Mouse (Mus musculus): ENCODE measurements around the gene Plscr3. TPM values are rescaled to one million over a fixed set of nuclear protein-coding genes. Genes with fewer than 3 reads are reported as not detected.

Plscr3 gene
- total RNA-seq (2021): 10 to 100 TPM; 34.0 to 35.9 TPM
- long read RNA-seq, experiment 1, transcript Plscr3-201 (7 exons, 1,927 nt): minor isoform, 18 of 64 reads
- long read RNA-seq, experiment 1, transcript Plscr3-203 (8 exons, 2,785 nt): major isoform, 34 of 64 reads
- long read RNA-seq, experiment 1, partial matches to known transcripts: 3 of 64 reads
- long read RNA-seq, experiment 1, other reads (novel, unspliced or antisense): 8 of 64 reads
- long read RNA-seq, experiment 2, transcript Plscr3-203 (8 exons, 2,785 nt): minor isoform, 18 of 44 reads
- long read RNA-seq, experiment 2, transcript Plscr3-201 (7 exons, 1,927 nt): major isoform, 20 of 44 reads
- long read RNA-seq, experiment 2, partial matches to known transcripts: 1 of 44 reads
- long read RNA-seq, experiment 2, other reads (novel, unspliced or antisense): 5 of 44 reads

DNA sequence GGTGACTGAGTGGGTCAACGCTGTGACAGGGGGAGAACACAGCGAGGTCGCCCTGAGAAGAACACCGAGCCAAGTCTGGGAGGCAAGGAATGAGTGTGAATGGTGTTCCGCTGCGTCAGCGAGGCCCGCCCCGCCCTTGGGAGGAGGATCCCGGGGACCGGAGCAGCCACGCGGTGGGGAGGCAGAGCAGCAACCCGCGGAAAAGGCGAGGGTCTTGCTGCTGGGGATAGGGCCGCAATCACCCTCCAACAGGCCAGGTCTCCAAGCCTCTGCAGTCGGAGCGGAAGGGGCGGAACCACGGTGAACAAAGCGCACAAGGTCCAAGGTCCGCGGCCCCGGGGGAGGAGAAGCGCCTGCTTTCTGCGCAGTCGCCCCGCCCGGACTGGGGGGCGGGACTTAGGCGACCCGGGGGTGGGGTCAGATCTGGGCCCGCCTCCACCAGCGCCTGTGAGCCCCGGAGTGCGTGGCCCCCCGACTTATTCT, at the start of gene Plscr3:
TSS of gene Plscr3 (plus strand) at position 179 of the 483 bp plus-strand sequence.
- peak; percentile 94 to 96 for DNase-seq
- intact Hi-C loops (cut with DNase I): no loop called here

DNA sequence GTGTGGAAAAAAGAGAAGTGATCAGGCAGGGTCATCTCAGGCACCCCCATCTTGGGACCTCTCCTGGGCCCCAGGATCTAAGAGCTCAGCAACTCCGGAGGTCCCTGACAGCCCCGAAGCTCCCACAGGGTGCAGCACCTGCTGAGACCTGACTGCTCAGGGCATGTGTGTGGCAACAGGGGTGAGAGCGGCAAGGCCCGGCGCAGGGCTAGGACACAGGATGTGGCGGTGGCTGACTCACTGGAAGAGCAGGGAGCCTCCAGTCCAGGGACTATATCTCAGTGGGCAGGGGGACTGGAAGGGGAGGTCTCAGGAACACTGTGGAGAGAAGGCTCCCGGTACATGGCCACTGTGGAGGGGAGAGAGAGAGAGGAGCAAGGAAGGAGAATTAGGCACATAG, 48.3 kb upstream of the Plscr3 start:
- intact Hi-C loops (cut with DNase I): no loop called here
- DNase-seq: no peak

DNA sequence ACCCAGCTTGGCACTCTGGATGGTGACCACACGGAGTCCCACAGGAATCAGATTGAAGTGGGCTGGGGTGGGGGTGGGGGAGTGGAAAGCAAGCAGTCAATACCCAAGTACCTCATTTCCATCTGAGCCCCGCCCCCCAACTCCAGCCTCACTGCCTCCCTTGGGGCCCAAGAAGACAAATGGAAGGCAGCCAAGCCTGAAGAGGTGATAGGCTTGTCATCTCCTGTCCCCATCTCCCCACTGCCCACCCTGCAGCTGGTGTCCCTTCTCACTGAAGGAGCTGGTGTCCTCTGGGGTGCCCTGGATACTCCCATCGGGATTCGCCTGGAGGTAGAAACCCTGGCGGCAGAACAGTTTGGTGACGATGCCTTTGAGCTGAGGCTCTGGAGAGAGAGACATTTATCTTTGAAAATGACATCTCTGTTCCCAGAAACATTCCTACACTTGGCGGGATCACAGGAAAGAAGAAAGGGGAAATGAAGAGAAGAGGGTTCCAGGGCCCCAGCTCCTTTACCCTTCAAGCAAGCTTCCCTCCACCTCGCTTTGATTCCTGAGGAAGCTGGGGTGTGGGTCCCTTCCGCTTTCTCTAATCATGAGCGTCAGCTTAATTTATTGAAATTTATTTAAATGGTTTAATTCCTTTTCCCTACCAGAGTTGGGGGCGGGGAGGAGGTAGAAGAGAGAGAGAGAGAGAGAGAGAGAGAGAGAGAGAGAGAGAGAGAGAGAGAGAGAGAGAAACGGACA, 46.6 kb upstream of the Plscr3 start:
- no peak for DNase-seq
- intact Hi-C loops (cut with DNase I): no loop called here

DNA sequence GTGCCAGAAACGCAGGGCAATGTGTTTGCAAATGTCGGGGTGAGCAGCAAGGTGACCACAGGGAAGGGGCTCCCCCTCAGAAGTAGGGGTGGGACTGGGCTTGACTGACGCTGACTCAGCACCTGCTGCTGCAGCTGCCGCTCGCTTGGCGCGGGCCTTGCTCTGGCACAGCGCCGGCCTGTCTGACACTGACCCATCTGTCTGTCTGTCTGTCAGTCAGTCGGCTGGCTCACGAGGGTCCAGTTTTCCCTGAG, 46.1 kb upstream of the Plscr3 start:
- DNase-seq: peak in 1 of 2 experiments; percentile 21
- intact Hi-C loops (cut with DNase I): no loop called here

DNA sequence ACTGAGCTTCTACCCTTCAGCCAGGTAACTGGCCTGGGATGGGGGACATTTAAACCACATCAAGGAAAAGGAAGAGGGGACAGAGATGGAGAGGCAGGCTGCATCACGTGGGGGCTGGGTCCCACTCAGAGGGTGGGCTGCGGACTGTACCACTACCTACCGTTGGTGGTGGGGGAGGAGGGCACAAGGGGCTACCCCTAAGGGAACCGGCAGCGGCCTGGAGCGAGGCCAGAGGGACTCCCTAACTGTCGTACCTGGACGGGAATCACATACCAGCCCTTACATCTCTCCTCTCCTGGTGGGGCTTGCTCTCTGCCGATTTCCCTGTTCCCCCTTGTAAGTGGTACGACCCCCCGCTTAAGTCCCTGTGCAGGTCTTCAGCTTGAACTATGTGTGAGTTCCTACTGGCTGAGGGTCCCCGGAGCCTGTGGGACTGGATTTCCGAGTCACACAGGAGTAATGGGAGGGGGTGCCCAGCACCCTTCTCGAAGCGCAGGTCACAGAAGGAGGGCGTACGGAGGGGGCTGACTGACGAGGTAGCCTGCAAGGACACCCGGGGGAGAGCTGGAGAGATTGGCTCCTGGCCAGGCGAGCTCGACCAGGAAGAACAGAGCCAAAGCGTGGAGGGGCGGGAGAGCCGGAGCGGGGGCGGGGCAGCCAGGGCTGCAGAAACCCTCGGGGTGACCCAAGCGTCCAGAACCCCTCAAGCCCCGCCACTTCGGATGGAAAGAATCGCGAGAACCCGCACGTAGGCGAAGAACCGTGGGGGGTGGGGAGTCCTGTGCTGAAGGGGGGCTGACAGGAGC, 45.6 kb upstream of the Plscr3 start:
- intact Hi-C loops (cut with DNase I): no loop called here
- peak; percentile 57 to 69 for DNase-seq

DNA sequence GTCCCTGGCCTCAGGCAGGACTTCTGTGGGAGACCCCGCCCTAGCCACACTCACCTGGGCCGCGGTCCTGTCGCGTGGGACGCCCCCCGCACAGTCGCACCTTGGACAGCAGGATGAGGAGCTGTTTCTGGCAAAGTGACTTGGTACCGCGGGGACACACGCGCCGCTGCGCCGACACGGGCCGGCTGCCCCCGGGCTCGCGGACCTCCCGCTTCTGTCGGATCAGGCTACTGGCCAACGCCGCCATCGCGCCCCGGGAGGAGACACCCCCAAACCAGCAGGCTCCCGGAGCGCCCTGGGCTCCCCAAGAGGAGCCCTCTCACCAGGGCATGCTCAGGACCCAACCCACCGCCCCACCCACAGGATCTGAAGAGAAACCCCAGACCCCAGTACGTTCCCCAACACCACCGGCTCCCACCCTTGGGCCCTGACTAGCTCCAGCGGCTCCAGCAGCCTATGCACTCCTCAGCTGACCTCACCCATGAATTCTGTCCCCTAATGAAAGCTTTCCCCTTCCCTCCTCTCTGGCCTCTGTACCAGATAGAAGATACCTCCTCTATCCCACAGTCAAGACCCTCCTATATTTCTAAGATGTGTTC, 44.7 kb upstream of the Plscr3 start, which contains the start of gene Fgf11:
TSS of gene Fgf11 (minus strand) at position 479 of the 599 bp plus-strand sequence.
- peak in 1 of 2 experiments; percentile 18 for DNase-seq
- intact Hi-C loops (cut with DNase I): no loop called here

DNA sequence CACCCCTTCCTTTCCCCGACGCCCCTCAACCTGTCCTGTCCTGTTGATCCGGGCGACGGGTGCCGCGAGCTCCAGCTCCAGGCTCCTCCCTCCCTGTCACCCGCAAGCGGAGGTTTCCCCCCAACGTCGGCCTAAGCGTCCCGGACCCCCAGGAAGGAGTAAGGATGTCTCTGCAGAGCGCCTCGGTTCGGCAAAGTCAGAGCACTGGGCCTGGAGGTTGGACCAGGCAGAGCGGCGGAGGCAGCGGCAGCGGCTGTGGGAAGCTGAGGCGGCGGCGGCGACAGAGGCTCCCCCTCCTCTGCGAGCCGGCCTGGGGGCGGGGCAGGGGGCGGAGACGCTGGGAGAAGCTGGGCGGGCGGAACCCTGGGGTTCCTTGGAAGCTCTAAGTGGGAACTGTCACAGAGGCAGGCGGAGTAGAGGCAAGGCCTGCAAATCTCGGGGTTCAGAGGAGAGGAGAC, 43.5 kb upstream of the Plscr3 start:
- peak; percentile 92 to 93 for DNase-seq
- intact Hi-C loops (cut with DNase I): loop anchor here (2.0 kb wide), 3 partner anchors 34 to 74 kb away; partner anchors contain the start of genes Nlgn2 and Polr2a

DNA sequence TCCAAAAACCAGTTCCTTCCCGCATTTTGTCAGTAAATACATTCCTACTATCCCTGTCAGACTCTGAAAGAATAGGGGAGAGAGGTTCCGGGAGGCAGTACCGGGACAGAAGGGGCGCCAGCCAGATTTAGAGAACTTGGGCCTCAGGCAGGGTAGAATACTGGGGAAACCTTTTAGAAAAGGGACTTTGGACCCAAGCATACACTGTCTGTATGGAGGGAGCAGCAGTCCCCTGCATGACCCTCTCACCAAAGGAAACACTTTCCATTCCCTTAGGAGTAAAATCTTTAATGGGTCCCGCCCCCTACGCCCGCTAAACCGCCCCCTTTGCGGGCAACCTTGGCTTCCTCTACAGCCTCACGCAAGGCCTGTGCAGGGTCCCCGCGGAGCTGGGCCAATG, 42.8 kb upstream of the Plscr3 start:
- DNase-seq: no peak
- intact Hi-C loops (cut with DNase I): loop anchor here (2.0 kb wide), 3 partner anchors 33 to 73 kb away; partner anchors contain the start of genes Nlgn2 and Polr2a

DNA sequence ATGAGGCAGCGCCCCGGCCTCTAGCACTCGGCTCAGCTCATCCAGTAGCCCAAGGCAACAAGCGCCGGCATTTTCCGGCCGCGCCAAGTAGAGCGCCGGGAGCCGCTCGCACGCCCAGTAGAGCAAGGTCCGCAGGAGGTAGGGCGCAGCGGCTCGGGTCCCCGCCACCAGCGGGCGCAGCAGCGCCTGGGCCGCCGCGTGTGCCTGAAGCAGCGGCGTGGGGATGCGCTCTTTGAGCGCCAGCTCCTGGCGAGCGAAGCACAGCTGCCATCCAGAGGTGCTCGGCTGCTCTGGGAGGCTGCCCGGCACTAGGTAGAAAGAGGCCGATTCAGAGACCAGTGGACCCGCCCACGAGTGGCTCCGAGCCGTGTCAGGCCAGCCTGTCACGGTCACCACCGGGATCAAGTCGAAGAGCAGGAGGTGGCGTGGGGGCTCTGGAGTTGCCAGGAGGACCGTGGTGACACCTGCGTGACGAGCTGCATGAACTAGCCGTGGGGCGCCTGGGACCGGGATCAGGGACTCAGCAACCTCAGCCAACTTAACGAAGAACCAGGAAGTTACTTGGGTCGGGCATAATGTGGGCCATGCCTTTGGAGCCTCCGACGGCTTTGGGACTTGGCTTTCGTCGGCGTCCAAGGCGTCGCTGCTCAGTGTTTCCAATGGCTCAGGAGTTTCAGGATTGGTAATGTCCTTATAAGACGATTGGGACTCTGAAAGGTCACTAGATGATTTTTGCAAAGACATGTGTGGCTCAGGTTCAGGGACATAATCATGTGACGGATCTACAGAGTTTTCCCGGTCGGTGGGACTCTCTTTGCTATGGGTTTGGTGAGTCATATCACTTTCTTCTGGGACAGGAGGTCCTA, 42.2 kb upstream of the Plscr3 start:
- peak; percentile 84 to 86 for DNase-seq
- intact Hi-C loops (cut with DNase I): loop anchor here (2.0 kb wide), 3 partner anchors 33 to 73 kb away; partner anchors contain the start of genes Nlgn2 and Polr2a

DNA sequence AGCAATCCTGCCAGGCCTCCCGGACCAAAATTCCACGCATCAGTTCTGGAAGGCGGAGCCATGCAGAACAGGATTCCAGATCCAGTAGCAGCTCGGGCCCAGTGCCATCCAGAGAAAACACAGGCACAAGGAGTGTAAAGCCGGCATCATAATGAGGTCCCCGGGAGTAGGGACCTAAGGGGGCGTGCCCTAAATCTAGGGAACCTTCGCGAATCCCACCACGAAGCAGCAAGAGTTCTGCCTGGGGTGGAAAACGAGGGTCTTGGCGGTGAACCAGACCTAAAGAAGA, 41.6 kb upstream of the Plscr3 start:
- intact Hi-C loops (cut with DNase I): no loop called here
- DNase-seq: peak in 1 of 2 experiments; percentile 46

DNA sequence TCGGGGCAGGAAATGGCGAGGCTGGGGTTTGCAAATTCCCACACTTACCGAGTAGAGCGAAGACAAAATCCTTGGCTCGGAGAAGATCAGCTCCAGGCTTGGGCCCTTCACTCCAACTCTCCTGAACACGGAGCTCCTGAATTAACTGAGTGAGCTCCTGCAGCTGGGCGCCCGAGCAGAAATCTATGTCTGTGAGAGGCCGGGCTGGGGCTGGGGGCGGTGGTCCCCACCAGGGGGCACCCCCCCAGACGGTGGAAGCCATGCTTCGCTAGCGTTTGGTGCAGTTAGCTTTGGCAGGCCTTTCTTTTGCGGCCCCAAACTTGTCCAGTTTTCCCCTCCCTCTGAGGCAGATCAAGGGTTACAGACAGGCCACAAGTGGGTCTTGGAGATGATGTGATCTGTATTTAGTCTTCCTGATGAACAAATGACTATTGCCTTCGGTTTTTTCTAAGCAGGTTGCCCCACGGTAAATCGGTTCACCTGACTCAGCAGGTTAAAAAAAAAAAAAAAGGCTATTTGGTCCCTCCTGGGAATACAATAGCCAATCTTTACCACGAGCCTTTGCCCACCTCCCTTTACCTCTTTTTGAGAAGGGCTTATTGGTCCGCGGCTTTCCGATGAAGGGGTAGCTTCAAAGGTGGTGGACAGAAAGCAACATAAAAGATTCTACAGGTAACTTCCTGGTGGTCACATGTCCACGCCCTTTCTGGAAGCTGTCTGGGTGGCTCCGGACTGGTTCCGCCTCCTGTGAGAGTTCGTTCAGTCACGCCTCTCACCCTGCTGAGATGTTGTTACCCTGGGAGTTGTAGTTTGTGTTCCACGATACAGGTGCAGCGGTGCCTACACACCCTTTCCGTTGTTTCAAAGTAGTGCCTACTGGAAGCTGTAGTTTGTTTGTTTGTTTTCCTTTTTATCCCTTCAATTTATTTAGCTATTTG, 40.9 kb upstream of the Plscr3 start, which contains the start of gene Tmem102:
TSS of gene Tmem102 (minus strand) at position 653 of the 938 bp plus-strand sequence.
- intact Hi-C loops (cut with DNase I): no loop called here

DNA sequence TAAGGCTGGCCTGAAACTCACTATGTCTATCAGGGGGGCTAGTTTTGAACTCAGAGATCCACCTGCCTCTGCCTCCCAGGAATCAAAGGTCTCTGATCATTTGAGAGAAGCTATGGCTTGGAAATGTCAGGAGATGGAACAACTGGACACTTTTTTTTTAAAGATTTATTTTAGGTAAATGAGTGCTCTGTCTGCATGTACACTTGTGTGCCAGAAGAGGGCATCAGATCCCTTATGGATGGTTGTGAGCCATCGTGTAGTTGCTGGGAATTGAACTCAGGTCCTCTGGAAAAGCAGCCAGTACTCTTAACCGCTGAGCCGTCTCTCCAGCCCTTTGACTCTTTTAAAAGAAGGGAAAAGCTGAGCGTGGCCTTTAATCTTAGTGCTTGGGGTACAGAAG, 39.8 kb upstream of the Plscr3 start:
- DNase-seq: no peak
- intact Hi-C loops (cut with DNase I): no loop called here

More for the DNA sequence above, 40.9 kb upstream of the Plscr3 start, which contains the start of gene Tmem102:
- peak in 1 of 2 experiments; percentile 19 for DNase-seq

DNA sequence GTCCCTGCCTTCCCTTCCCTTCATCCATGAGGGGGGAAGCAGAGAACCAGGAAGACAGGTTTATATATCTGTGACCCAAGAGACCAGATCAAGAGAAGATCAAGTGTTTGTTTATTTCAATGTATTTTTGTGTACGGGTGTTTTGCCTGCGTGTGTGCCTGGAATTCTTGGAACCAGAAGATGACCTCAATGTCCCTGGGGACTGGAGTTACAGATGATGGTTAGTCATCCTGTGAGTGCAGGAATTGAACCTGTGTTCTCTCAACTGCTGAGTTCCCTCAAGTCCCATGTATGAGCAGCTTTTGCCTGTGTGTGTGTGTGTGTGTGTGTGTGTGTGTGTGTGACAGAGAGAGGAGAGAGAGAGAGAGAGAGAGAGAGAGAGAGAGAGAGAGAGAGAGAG, 38.5 kb upstream of the Plscr3 start:
- no peak for DNase-seq
- intact Hi-C loops (cut with DNase I): no loop called here

DNA sequence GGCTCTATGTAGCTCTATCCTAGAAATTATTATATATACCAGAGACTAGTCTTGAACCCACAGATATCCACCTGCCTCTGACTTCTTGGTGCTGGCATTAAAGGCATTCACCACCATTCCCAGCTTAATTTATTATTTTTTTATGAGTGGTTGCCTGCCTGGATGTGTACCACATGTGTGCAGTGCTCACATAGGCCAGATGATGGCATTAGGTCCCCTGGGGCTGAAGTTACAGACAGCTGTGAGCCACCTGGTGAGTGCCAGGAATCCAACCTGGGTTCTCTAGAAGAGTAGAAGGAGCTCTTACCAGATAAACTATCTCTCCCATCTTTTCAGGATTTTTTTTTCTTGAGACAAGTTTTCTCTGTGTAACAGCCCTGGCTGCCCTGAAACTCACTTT, 35.9 kb upstream of the Plscr3 start:
- intact Hi-C loops (cut with DNase I): no loop called here
- DNase-seq: no peak

DNA sequence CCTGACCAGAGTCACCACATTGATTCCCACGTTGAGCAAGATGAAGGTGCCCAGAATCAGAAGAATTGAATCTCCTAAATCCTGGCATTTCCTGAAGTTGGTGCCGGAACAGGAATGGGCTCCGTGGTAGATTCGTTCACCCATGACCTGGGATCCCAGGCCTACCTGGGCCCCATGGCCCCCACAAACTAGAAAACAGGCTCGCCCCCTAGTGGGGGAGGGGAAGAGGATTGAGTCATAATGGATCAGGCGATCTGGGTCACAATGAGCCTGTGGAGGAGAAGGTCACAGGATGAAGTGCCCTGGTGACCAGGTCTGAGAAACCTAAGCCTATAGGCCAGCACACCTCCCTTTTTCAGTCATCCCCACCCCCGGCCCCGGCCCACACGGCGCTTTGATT, 31.0 kb upstream of the Plscr3 start, which contains the start of gene Gm39566:
TSS of gene Gm39566 (minus strand) at position 144 of the 400 bp plus-strand sequence.
- DNase-seq: no peak

DNA sequence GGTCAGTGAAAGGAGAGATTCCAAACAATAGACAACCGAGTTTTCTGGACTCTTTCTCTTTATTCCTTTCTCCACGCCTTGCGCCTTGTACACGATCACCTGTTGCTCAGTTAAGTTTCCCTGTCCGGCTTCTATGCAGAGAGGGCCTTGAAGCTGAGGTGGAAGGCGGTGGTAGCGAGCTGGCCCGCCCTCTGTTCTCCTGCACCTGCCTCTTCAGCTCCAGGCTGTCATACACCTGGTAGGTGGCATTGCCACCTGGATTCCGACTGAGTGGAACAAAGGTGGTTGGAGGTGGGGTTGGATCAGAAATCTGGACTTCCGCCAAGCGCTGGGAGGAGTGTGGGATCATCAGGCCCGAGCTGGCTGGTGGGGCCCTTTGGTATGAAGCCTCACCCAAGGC, 29.7 kb upstream of the Plscr3 start:
- DNase-seq: no peak
- intact Hi-C loops (cut with DNase I): no loop called here

More for the DNA sequence above, 31.0 kb upstream of the Plscr3 start, which contains the start of gene Gm39566:
- intact Hi-C loops (cut with DNase I): no loop called here

DNA sequence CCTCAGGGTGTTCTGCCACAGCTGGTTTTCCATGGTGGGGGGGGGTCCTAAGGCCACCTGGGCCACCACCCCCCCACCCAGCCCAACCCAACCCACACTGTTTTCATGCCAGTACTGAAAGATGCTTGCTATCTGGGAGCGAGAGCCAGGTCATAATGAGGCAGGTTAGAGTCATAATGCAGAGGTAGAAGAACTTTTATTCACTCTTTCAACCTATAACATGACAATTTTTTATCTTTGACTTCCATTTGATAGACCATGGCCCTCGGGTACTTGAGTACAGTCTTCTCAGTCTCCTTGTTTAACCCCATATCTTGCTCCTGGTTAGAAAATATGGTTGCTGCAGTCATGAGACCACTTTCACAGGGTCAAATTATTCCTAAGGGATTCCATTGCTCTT, 27.8 kb upstream of the Plscr3 start, which contains the start of gene Spem2:
TSS of gene Spem2 (minus strand) at position 101 of the 400 bp plus-strand sequence.
- intact Hi-C loops (cut with DNase I): no loop called here
- DNase-seq: no peak

DNA sequence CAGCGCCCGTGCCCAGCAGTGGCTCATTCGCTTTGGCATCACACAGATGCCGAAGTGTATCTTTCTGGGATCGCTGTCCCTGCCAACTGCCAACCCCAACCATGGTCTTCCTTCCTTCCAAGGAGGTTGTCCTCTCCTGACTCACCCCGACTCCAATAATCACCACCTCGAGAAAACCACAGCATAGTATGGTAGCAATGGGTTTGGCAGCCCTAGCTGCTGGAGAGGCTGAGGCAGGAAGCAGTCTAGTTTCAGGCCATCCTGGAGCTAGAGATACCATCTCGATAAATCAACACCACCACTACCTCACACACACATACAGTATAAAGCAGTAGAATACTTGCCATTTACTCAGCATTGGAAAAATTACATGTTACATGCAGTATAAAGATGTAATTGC, 27.3 kb upstream of the Plscr3 start:
- intact Hi-C loops (cut with DNase I): no loop called here
- no peak for DNase-seq
